Mouse (Mus musculus): ENCODE data around the gene Rgs12.

- TF ChIP-seq CTCF (IDR thresholded peaks at IDR 0.05; ENCODE audit: insufficient read depth, low read length) (peak; percentile 97), POLR2A (IDR thresholded peaks at IDR 0.05; ENCODE audit: borderline replicate concordance, extremely low read depth, low read depth, low read length) (no peak)
These were observed 33.4 kb upstream of the Rgs12 start for GRCm38 (mm10) chr5:34915801-34916200.
